Mouse (Mus musculus): Measurements from ENCODE around the gene Lrmda. TPM values are rescaled to one million over a fixed set of nuclear protein-coding genes. Genes with fewer than 3 reads are reported as not detected.

Gene Lrmda
- total RNA-seq, 2 experiments from 2014 or later, result 0.76 to 1.0 TPM

DNA sequence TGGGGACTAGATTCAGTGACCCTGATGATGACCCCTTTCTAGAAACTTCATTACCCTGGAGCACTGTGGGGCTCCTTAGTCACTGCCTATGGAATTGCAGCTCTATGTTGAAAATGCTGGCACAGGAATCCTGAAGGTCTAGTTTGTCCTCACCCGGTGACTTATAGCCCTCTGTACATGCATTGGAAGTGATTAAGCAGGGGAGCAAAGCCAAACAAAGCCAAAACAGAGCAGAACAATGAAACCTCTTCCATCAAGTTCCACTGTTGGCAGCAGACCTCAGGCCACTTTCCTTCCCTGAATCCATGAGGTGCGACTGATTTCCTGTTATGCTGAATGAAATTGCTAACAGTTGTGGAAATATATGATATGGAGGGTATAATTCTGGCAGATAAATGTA is 578.0 kb downstream of the Lrmda start:
- no peak for DNase-seq

GRCm38 (mm10) chr14:22598638-22599037 is 579.1 kb downstream of the Lrmda start:
- intact Hi-C loops (cut with DNase I), result no loop called here
- DNase-seq, result no peak

More for the DNA sequence above, 578.0 kb downstream of the Lrmda start:
- intact Hi-C loops (cut with DNase I), result no loop called here

DNA sequence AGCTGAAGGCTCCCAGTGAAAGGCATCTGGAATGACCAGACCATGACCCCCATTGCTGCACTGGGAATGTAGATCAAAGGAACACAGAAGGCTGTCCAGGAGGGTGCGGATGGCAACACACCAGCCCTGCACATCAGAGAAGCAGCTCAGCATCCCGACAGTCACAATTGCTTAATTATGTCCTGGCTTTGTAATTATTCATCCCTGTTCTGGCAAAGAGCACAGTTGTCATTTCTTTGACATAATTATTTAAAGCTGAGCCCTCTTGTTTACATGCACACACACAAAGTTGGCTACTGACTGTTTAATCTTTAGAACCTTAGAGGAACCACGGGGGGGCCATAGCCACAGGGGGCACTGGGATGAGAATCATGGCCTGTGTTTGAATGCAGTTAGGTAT is 580.7 kb downstream of the Lrmda start:
- intact Hi-C loops (cut with DNase I), result no loop called here

DNA sequence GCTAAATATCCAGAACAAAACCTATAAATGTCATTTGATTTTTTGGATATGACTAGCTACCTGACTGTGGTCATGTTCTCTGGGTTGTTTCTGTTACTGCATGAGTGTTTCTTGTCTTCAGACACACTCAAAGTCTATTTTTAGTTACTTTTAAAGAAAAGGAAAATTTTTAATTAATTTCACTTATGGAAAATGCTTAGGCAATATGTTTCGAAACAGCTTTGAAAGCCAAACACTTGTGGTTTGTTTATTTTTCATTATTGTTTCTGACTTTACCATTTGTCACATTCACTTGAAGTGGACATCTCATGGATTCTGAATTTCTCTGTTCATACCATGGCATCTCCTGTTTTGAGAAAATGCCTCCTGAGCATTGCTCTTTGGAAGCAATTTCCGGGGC is 582.8 kb downstream of the Lrmda start:
- no peak for DNase-seq
- intact Hi-C loops (cut with DNase I), result no loop called here

More for the DNA sequence above, 580.7 kb downstream of the Lrmda start:
- DNase-seq, result no peak

- intact Hi-C loops (cut with DNase I), result no loop called here
Measured at GRCm38 (mm10) chr14:22608599-22608998, 589.1 kb downstream of the Lrmda start.

GRCm38 (mm10) chr14:22609261-22610245 is 590.0 kb downstream of the Lrmda start:
- intact Hi-C loops (cut with DNase I), result no loop called here
- no peak for DNase-seq

More at GRCm38 (mm10) chr14:22608599-22608998, 589.1 kb downstream of the Lrmda start:
- no peak for DNase-seq

DNA sequence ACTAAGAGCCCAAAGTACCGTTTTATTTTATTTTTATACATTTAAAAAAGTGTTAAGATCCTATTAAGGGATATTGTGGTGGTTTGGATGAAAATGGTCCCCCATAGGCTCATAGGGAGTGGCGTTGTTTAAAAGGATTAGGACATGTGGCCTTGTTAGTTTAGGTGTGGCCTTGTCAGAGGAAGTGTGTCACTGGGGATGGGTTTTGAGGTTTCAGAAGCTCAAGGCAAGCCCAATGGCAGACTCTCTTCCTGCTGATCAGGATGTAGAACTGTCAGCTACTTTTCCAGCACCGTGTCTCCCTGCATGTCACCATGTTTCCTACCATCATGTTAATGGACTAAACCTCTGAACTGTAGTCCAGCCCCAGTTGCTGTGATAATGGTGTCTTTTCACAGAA is 591.5 kb downstream of the Lrmda start:
- intact Hi-C loops (cut with DNase I), result no loop called here
- no peak for DNase-seq

- DNase-seq, result no peak
- intact Hi-C loops (cut with DNase I), result no loop called here
Measured at GRCm38 (mm10) chr14:22620191-22620590, 600.7 kb downstream of the Lrmda start.

GRCm38 (mm10) chr14:22621941-22622340 is 602.4 kb downstream of the Lrmda start:
- intact Hi-C loops (cut with DNase I), result no loop called here
- no peak for DNase-seq

DNA sequence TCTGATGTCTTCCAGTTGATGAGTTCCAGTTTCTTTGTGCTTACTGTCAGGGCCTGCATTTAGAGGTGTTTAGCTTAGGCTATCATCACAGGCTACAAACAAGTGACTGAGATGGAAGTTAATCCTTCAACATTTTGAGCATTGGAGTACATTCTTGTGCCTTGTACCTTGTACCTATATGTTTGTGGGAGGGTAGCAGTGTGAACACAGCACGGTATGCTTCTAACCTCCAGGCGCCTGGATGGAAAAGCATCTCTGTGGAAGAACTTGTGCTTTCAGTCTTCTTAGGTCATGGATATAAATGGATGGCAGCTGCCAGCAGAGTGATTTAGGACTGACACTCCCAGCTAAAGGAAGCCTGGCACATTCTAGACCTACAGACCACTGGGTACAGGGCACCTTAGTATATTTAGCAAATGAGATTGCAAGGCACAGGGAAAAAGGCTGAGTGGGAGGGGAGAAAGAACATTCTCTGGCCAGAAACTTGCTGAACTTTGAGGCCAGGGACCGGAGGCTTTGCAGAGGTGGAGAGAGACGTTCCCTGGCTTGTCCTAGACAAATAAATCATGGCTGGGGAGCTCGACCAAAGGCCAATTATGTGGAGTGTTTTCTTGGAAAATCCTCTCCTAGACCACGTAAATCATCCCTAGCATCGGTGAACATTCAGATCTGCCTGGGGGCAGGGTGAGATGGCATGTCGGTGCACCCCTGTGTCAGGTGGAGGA is 607.8 kb downstream of the Lrmda start:
- DNase-seq, result no peak
- intact Hi-C loops (cut with DNase I), result no loop called here

DNA sequence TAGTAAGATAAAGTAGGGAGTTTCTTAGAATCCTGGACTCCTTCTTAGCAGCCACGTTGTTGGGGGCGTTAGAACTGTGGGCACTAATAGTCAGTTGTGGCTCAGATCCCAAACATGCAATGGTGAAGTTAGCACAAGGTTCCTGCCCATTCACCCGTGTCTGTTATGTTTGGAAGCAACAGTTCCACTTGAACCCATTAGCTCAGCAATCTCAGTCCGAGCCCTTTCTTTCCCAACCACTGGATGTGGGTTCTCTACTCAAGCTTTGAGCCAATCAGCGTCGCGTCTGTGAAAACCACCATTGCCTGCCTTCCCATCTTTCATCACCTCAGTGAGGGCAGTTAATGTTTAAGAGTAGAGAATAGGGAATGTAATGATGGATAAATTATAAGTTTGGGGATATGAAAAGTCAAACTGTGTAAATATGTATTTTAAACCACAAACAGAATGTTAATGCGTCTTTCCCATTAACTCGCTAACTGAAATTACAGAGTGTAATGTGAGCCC is 610.9 kb downstream of the Lrmda start:
- intact Hi-C loops (cut with DNase I), result no loop called here
- no peak for DNase-seq

GRCm38 (mm10) chr14:22633612-22634011 is 614.1 kb downstream of the Lrmda start:
- intact Hi-C loops (cut with DNase I), result no loop called here
- DNase-seq, result no peak

GRCm38 (mm10) chr14:22643494-22643893 is 624.0 kb downstream of the Lrmda start:
- no peak for DNase-seq
- intact Hi-C loops (cut with DNase I), result no loop called here

- peak; percentile 19 to 22 for DNase-seq
- intact Hi-C loops (cut with DNase I), result no loop called here
Measured at GRCm38 (mm10) chr14:22647879-22648611, 628.5 kb downstream of the Lrmda start.

GRCm38 (mm10) chr14:22649411-22649911 is 629.9 kb downstream of the Lrmda start:
- intact Hi-C loops (cut with DNase I), result no loop called here
- no peak for DNase-seq

- intact Hi-C loops (cut with DNase I), result no loop called here
- peak in 1 of 2 experiments; percentile 6 for DNase-seq
Measured at GRCm38 (mm10) chr14:22649985-22650984, 630.8 kb downstream of the Lrmda start.

GRCm38 (mm10) chr14:22651131-22651952 is 631.8 kb downstream of the Lrmda start:
- no peak for DNase-seq
- intact Hi-C loops (cut with DNase I), result no loop called here

DNA sequence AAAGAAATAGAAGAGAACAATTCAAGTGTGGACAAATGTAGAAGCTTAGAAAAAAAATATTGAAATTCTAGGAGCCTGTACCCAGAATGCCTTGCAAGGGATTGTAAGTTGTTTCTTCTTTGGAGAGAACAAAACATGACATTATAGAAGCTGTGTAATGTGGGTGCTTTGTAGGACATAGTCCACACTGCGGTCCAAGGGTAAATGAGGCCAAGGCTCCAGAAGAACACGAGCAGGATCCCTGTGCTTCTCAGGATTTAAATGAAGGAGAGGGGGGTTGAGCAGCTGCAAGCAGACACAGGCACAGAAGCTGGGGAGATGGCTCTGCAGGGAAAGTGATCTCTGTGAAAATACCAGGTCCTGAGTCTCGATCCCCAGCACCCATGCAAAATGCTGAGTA is 643.0 kb downstream of the Lrmda start:
- intact Hi-C loops (cut with DNase I), result no loop called here
- DNase-seq, result no peak

Measured in heart, postnatal 14 days (tissue).